Mouse (Mus musculus) ES-E14 (cell line): Measurements from ENCODE around the gene Ksr1. TPM values are rescaled to one million over a fixed set of nuclear protein-coding genes. Genes with fewer than 3 reads are reported as not detected.
A peak's percentile ranks its signal among the peaks of the same experiment; 100 is the strongest.

Source experiments
- DNase-seq: peaks from one replicate; pipeline ENCODE4 v3.0.0-alpha.2; 2013; ENCODE audit warnings: low read depth, low spot score
- H3K27ac ChIP-seq: 2 replicates; pipeline ENCODE4 v1.5.1; 2012; ENCODE audit warnings: low read depth, mild to moderate bottlenecking, low read length, moderate library complexity, mixed read lengths; ENCODE audit not compliant: poor library complexity, insufficient read depth, severe bottlenecking
- H3K36me3 ChIP-seq: 2 replicates; pipeline ENCODE4 v1.6.1; 2012; ENCODE audit warnings: mild to moderate bottlenecking, low read length, moderate library complexity, mixed read lengths; ENCODE audit not compliant: control insufficient read depth, poor library complexity, insufficient read depth, severe bottlenecking
- H3K4me1 ChIP-seq, 2 experiments: fragments of 150-350 bp in 1 of 2; sonication (generic) in 1 of 2; 2 replicates each; pipeline ENCODE4 v1.6.1; 2012; ENCODE audit warnings: low read length in 2 of 2, mild to moderate bottlenecking in 1 of 2, mixed read lengths in 1 of 2; ENCODE audit not compliant: control insufficient read depth in 2 of 2, insufficient read depth in 2 of 2, poor library complexity in 1 of 2
- H3K4me3 ChIP-seq, 2 experiments: fragments of 150-350 bp in 1 of 2; sonication (generic) in 1 of 2; 2 replicates each; pipeline ENCODE4 v1.5.1; 2012; ENCODE audit warnings: low read length in 2 of 2, low read depth in 1 of 2, mild to moderate bottlenecking in 1 of 2, mixed read lengths in 1 of 2; ENCODE audit not compliant: insufficient read depth in 1 of 2, poor library complexity in 1 of 2, severe bottlenecking in 1 of 2
- H3K9ac ChIP-seq: 2 replicates; pipeline ENCODE4 v1.6.1; 2012; ENCODE audit warnings: low read depth, mild to moderate bottlenecking, low read length, mixed read lengths; ENCODE audit not compliant: poor library complexity, insufficient read depth, severe bottlenecking
- H3K9me3 ChIP-seq: fragments of 150-350 bp; sonication (generic); 2 replicates; pipeline ENCODE4 v1.6.1; 2012; ENCODE audit warnings: low read depth, mild to moderate bottlenecking, low read length; ENCODE audit not compliant: control insufficient read depth, insufficient read depth
- CHD2 ChIP-seq: IDR thresholded peaks from 2 replicates; pipeline ENCODE4 v1.6.1; 2014; ENCODE audit warnings: mild to moderate bottlenecking, low read depth, low read length, inconsistent platforms
- HCFC1 ChIP-seq: IDR thresholded peaks from 2 replicates; pipeline ENCODE4 v1.6.1; 2012; ENCODE audit warnings: low read length, inconsistent platforms, borderline replicate concordance; ENCODE audit not compliant: insufficient read depth
- MAFK ChIP-seq: IDR thresholded peaks from 2 replicates; pipeline ENCODE4 v1.6.1; 2014; ENCODE audit warnings: mild to moderate bottlenecking, low read depth, low read length, inconsistent platforms; ENCODE audit not compliant: insufficient read depth
- ZC3H11A ChIP-seq: IDR thresholded peaks from 2 replicates; pipeline ENCODE4 v1.6.1; 2012; ENCODE audit warnings: low read depth, mild to moderate bottlenecking, inconsistent platforms, low read length, borderline replicate concordance
- ZNF384 ChIP-seq: IDR thresholded peaks from 2 replicates; pipeline ENCODE4 v1.6.1; 2012; ENCODE audit warnings: low read depth, low read length, inconsistent platforms
- in situ Hi-C, 2 experiments: fragments of 600-800 bp; cut with MboI; formaldehyde crosslinking; loops; one replicate each; pipeline ENCODE4 v1.15.1; 2025; ENCODE audit warnings: low sequenced_read_pairs in 2 of 2, inconsistent platforms in 1 of 2; ENCODE audit not compliant: unreplicated experiment in 2 of 2
- total RNA-seq: library from RNA; depleted of rRNA; stranded (reverse); fragments of 300-350 nt; gene quantifications from 2 replicates; pipeline ENCODE4 v1.2.3, GENCODE M21; 2012

Gene Ksr1
- total RNA-seq, 1 experiment, result 11.3 TPM

DNA sequence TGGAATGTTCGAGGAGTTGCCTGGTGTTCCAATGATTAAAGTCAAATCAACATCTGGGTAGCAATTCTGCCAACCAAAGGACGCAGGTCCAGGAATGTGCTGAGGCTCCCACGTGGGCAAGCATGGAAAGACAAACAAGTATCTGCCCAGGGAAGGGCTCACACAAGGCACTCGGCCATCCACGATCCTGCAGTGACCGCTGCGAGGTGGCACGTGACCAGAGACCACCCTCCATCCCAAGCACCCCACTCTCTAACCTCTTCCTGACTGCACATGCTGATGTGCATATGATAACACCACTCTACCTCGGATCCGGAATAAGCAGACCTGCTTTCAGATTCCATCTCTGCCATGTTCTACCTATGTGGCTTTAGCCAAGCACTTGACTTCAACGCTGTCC, 38.3 kb downstream of the Ksr1 start:
- H3K36me3 ChIP-seq, result no peaks in the 10 kb centered on the region
- no peak for DNase-seq
- no peak overlapping the region for H3K27ac ChIP-seq
- in situ Hi-C loops, result no loop called here
- TF ChIP-seq HCFC1, result no peak
- TF ChIP-seq ZNF384, result no peak
- TF ChIP-seq MAFK, result no peak
- no peak for TF ChIP-seq ZC3H11A
- no peak for TF ChIP-seq CHD2
- no peak overlapping the region for H3K9ac ChIP-seq
- H3K9me3 ChIP-seq, result no peaks in the 10 kb centered on the region
- H3K4me3 ChIP-seq, result no peak overlapping the region
- H3K4me1 ChIP-seq, result peaks cover 0 to 10% of the 10 kb centered on the region in 2 experiments; a peak in 1 of 4 replicates

DNA sequence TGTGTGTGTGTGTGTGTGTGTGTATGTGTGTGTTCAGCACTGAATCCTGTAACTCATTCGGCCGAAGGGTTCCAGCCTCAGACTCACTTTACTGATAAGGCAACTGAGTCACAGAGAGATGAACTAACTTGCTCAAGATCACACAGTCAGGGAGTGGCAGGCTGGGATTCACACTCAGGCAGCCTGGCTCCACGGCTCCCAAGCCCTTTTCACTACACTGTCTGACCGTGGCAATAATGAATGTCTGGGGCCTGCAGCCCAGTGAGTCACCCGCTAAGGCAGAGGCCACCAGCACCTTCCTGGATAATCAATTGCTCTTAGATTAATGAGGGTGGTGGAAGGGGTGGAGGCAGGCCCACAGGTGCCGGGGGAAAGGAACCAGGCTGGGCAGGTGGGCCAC, 41.2 kb downstream of the Ksr1 start:
- in situ Hi-C loops, result no loop called here
- DNase-seq, result no peak
- Histone ChIP-seq H3K9ac (no peak overlapping the region), H3K36me3 (peaks cover 2% of the 10 kb centered on the region; the same call in 1 of the 2 replicates), H3K9me3 (no peaks in the 10 kb centered on the region), H3K27ac (no peak overlapping the region), H3K4me1 (peaks cover 0 to 11% of the 10 kb centered on the region in 2 experiments; a peak in 1 of 4 replicates), H3K4me3 (no peak overlapping the region)
- TF ChIP-seq ZC3H11A (no peak), ZNF384 (no peak), HCFC1 (no peak), CHD2 (no peak), MAFK (no peak)

DNA sequence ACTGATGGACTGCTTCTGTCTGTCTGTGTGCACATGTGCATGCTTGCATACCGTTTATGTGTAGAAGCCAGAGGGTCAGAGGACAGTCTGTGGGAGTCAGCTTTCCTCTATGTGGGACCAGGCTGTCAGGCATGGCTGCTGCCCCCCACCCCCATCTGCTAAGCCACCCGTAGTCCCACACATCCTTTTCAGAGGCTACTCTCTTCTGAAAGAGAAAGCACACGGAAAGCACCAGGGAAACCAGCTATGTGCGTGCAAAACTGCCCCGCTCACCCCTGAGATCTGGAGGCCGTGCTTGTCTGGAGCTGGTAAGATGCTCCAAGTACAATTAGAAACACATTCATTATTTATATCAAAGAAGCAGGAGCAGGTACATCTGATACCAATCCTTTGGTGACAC, 41.7 kb downstream of the Ksr1 start:
- peaks cover 2% of the 10 kb centered on the region; the same call in 1 of the 2 replicates for H3K36me3 ChIP-seq
- TF ChIP-seq ZC3H11A, result no peak
- TF ChIP-seq ZNF384, result no peak
- TF ChIP-seq HCFC1, result no peak
- no peak for TF ChIP-seq CHD2
- no peak for TF ChIP-seq MAFK
- H3K4me1 ChIP-seq, result peaks cover 0 to 11% of the 10 kb centered on the region in 2 experiments; a peak in 1 of 4 replicates
- H3K9ac ChIP-seq, result no peak overlapping the region
- no peak overlapping the region for H3K4me3 ChIP-seq
- in situ Hi-C loops, result no loop called here
- no peak for DNase-seq
- no peaks in the 10 kb centered on the region for H3K9me3 ChIP-seq
- H3K27ac ChIP-seq, result no peak overlapping the region

DNA sequence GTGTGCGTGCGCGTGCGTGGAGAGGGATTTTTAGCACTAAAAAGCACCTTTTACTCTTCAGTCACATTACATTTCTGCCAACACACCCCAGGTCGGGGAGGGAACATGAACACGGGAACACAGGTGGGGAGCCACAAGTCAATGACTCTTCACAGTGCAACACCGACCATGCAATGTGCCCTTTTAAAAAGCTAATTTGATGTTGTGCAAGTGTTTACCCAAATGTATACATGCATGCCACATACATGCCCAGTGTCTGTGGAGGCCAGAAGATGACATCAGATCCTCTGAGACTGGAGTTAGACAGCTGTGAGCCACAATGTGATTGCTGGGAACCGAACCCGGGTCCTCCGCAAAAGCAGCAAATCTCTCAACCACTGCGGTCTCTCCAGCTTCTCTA, 42.1 kb downstream of the Ksr1 start:
- peaks cover 0 to 11% of the 10 kb centered on the region in 2 experiments; a peak in 1 of 4 replicates for H3K4me1 ChIP-seq
- DNase-seq, result no peak
- in situ Hi-C loops, result no loop called here
- no peak overlapping the region for H3K4me3 ChIP-seq
- H3K36me3 ChIP-seq, result peaks cover 2% of the 10 kb centered on the region; the same call in 1 of the 2 replicates
- TF ChIP-seq CHD2, result no peak
- no peak for TF ChIP-seq HCFC1
- no peak for TF ChIP-seq MAFK
- no peak overlapping the region for H3K9ac ChIP-seq
- no peak overlapping the region for H3K27ac ChIP-seq
- H3K9me3 ChIP-seq, result no peaks in the 10 kb centered on the region

DNA sequence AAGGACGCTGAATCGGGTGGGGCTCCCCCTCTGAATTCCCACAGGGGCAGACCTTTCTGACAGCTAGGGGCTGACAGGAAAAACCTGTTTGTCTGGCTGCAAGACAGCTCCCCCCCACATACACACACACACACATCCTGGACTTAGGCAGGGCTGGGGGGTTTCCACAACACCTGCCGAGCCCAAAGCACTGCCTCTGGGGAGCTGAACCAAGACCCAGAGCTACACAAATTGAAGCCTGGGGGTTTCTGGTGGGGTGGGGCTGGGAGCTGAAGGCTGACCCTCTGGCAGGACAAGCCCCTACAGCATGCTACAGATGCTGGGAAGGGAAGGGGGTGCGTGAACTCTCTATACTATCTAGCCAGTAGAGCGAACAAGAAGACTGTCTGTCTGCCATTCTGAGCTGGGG, 42.7 kb downstream of the Ksr1 start:
- in situ Hi-C loops, result no loop called here
- DNase-seq, result no peak
- Histone ChIP-seq H3K4me1 (peaks cover 0 to 12% of the 10 kb centered on the region in 2 experiments; a peak in 1 of 4 replicates), H3K9me3 (no peaks in the 10 kb centered on the region), H3K27ac (peak overlapping the region; percentile 34; the same call in 1 of the 2 replicates), H3K9ac (no peak overlapping the region; the same call in 1 of the 2 replicates), H3K36me3 (peaks cover 2% of the 10 kb centered on the region; the same call in 1 of the 2 replicates), H3K4me3 (no peak overlapping the region)
- TF ChIP-seq ZC3H11A (no peak), CHD2 (no peak), MAFK (no peak), ZNF384 (no peak), HCFC1 (no peak)
